Mouse (Mus musculus) ovary, postnatal 36 days (tissue): Measurements from ENCODE around the gene Cct7.
"Not testable (repeated sequence)": the region's sequence is repeated elsewhere in the genome, so short reads cannot be mapped to it uniquely, and the experiment has no call there.

Experiments used
- DNase-seq: peaks from one replicate; pipeline ENCODE4 v3.0.0; 2022; ENCODE audit warnings: low spot score, mixed read lengths

Cct7 gene

DNA sequence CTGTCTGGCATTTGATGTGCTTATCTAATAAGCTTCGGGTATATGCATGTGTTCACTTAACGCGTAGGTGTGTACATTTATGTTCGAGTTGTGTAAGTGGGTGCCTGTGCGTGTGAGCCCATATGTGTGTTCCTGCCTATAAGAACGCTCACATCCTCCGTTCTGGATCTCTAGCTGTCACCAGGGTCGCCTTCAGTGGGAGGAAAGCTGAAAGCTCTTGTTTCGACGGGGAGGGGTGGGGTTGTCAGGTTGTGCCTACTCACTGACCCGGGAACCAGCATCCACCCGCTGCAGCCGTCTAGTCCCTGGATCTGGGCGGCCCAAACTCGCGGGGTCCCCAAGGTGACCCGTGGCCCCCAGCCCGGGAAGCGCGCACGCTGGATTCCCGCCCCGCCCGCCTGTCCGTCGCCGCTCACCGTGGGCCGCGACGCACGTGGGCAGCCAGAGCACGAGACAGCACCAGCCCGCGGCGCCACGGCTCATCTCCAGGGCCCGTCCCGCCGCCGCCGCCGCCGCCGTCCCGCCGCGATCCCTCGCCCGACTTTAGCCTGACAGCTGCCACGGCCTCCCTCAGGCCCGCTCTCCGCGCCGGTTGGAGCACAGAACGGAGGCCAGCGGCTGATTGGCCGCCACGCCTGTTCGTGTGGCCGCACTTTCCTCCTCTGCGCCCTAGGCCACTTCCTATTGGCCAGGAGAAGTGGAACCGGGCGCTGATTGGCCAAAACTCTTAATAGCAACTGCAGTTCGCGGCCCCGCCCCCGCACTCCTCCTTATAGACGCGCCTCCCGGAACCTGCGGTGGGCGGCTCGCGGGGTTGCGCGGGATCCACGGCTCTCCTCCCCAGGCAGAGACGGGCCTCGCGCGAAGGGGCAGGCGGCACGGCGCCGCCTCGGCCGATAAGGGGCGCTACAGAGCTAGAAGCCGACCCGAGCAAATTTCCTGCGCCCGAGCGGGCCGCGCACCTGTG is at the start of gene Cct7:
Cct7 (plus strand) TSS at position 818 of the 967 bp plus-strand sequence.
- peak; percentile 97 for DNase-seq

GRCm38 (mm10) chr6:85402613-85403012 is 48.7 kb upstream of the Cct7 start:
- no peak for DNase-seq

DNA sequence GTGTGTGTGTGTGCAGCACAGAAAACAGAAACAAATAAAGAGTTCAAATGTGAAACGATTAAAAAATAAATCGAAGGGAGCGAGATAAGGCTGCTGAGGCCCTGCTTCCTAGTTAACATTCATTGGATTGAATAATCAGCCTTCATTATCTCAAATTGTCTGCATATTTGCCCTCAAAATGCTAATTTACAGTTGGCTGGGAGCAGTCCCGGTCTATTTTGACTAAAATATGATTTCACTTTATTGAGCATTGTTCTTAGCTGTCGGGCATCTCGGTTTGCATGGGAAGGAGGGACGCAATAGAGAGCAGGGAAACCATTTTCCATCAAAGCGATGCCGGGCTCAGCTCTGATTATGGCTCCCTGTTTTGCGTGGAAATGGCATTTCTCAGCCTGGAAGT is 48.3 kb upstream of the Cct7 start:
- no peak for DNase-seq

GRCm38 (mm10) chr6:85409003-85409402 is 42.3 kb upstream of the Cct7 start:
- no peak for DNase-seq

- DNase-seq: peak; percentile 67
Measured at GRCm38 (mm10) chr6:85410771-85411273, 40.5 kb upstream of the Cct7 start.

DNA sequence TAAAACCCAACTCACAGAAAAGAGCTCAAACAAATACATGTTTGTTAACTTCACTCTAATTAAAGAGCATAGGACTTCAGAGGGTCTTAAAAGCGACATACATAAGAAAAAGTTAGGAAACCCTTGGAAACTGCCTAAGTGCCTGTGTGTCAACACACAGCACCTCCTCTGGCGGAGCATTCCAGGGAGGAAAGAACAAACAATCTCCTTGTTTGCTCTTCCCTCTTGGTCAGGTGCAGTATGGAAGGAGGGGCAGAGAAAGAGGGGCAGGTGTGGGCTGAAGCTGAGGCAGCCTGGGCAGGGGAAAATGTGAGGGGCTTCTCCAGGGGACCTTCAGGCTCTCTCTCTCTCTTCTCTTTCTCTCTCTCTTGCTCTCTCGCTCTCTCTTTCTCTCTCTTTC is 35.5 kb upstream of the Cct7 start:
- DNase-seq: no peak

- DNase-seq: no peak
Measured at GRCm38 (mm10) chr6:85419150-85419549, 32.2 kb upstream of the Cct7 start.

- no peak for DNase-seq
Measured at GRCm38 (mm10) chr6:85423836-85424379, 27.4 kb upstream of the Cct7 start, which contains the start of gene Noto. TSS of gene Noto (plus strand) at chr6:85423886.

- no peak for DNase-seq
Measured at GRCm38 (mm10) chr6:85431274-85431841, 20.0 kb upstream of the Cct7 start.

DNA sequence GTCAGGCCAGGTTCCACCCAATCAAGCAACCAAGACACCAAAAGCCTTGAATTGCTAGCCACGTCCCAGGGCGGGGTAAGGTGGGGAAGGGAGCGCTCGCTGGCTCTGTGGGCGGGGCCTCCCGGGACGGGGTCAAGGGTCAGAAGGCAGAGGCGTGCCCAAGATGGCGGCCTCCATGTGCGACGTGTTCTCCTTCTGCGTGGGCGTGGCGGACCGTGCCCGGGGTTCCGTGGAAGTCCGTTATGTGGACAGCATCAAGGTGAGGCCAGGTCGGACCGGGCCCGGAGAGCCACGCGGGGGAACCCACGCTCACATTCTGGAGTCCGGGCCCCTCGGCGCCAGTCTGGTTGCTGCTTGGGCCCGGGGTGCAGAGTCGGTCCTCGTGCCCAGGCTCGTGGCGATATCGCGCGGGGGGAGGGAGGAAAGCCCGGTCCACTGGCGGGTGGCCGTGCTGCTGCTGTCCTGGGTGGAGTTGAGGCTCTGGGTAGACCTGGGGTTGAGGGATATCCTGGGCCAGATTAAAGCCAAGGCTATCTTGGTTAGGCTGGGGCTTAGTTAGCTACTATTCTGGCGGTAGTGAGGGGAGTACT is 19.4 kb upstream of the Cct7 start, which contains the start of gene Smyd5:
Smyd5 (plus strand) TSS at position 148 of the 590 bp plus-strand sequence.
- DNase-seq: peak; percentile 89

GRCm38 (mm10) chr6:85433865-85434264 is 17.4 kb upstream of the Cct7 start:
- no peak for DNase-seq

GRCm38 (mm10) chr6:85436204-85436603 is 15.1 kb upstream of the Cct7 start:
- DNase-seq: no peak

DNA sequence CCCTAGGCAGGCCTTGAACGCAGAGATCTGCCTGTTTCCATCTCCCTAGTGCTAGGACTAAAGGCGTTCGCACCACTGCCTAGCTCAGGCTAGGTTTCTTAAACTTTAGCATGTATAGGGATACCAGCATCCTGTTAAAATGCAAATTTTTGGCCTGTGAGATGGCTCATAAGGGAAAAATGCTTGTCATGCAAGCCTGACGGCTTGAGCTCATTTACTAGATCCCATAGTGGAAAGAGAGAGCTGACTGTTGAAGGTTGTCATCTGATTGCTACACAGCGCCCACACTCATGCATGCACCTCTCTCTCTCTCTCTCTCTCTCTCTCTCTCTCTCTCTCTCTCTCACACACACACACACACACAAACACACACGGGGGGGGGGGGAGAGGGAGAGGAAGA is 14.7 kb upstream of the Cct7 start:
- no peak for DNase-seq

GRCm38 (mm10) chr6:85441142-85441541 is 10.2 kb upstream of the Cct7 start:
- DNase-seq: no peak

GRCm38 (mm10) chr6:85443488-85444233 is 7.7 kb upstream of the Cct7 start:
- DNase-seq: no peak

DNA sequence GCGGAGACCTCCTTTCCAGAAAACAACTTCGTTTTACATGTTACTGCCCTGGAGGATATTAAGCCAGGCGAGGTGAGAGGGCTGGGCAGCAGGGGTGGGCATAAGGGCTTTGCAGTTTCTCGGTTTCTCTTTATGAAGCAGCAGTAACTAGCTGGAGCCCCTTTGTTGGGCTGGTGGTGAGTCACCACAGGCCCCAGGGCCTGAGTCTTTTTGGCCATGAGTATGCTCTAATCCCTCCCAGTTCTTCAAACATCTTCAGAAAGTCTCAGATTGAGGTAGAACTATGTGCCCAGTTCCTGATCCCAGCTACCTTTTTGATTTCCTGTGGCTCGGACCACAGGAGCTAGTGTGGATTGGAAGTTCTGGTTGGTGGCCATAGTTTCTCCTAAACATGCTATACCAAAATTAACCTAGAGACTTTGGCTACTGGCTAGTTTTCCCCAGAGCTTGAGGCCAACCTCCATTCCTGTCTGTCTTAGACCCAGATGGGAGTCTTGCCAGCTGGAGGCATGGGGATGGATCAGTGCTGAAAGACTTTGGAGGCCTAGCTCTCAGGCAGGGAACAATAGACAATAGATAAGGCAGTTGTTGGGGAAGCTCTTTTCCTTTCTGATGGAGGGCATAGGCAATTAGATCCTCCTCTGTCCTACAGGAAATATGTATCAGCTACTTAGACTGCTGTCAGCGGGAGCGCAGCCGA is 6.9 kb upstream of the Cct7 start:
- DNase-seq: no peak

DNA sequence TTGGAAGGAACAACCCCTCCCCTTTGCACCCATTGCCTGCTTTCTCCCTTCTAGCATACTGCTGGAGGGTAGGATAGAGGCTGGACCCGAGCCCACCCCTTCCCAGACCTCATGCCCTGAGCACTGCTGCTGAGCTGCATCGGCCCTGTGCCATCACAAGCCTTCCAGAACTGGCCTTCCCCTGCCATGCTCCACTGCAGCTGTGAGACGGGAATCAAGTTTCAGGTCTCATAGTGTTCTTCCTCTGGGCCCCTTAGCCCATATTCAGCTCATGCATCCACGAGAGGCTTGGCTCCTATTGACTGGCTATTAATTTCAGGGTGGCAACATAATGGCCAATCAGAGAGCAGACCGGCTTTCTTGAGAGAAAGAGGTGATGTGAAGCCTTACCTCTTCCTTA is 6.0 kb upstream of the Cct7 start:
- no peak for DNase-seq

GRCm38 (mm10) chr6:85447351-85447750 is 4.0 kb upstream of the Cct7 start:
- DNase-seq: no peak

- not testable (repeated sequence) for DNase-seq
Measured at GRCm38 (mm10) chr6:85450140-85450539, 1.2 kb upstream of the Cct7 start.

GRCm38 (mm10) chr6:85451664-85452410 is 523 bp downstream of the Cct7 start, which contains the start of gene Pradc1:
TSS of gene Pradc1 (minus strand) at chr6:85451970.
- peak; percentile 96 for DNase-seq
